Mouse (Mus musculus) forebrain, embryonic 10.5 days (tissue): ENCODE measurements around the gene Cdhr3. TPM values are rescaled to one million over a fixed set of nuclear protein-coding genes. Genes with fewer than 3 reads are reported as not detected.
"Not testable (repeated sequence)": the region's sequence is repeated elsewhere in the genome, so short reads cannot be mapped to it uniquely, and the experiment has no call there.

Experiments
- DNase-seq: peaks from one replicate; pipeline ENCODE4 v3.0.0-alpha.2; 2017; ENCODE audit warnings: low spot score; ENCODE audit errors: extremely low spot score
- H3K27ac ChIP-seq: fragments of 300-500 bp; sonication (generic); 2 replicates; pipeline ENCODE4 v1.5.1; 2016; ENCODE audit warnings: mild to moderate bottlenecking
- H3K27me3 ChIP-seq: fragments of 300-500 bp; sonication (generic); 2 replicates; pipeline ENCODE4 v1.6.1; 2016; ENCODE audit warnings: mild to moderate bottlenecking; ENCODE audit not compliant: poor library complexity, severe bottlenecking
- H3K36me3 ChIP-seq: fragments of 300-500 bp; sonication (generic); replicated peaks from 2 replicates; pipeline ENCODE4 v1.6.1; 2016; ENCODE audit warnings: mild to moderate bottlenecking, moderate library complexity
- H3K4me1 ChIP-seq: fragments of 300-500 bp; sonication (generic); 2 replicates; pipeline ENCODE4 v1.6.1; 2016
- H3K4me3 ChIP-seq: fragments of 300-500 bp; sonication (generic); 2 replicates; pipeline ENCODE4 v1.5.1; 2016; ENCODE audit warnings: mild to moderate bottlenecking, moderate library complexity
- H3K9me3 ChIP-seq: fragments of 300-500 bp; sonication (generic); 2 replicates; pipeline ENCODE4 v1.6.1; 2016; ENCODE audit warnings: mild to moderate bottlenecking, moderate library complexity
- WGBS: fragments of 180-500 bp; shearing (Covaris S2); methylation state at CpG from one replicate; pipeline ENCODE4 v1.1.7; 2016; 5-methylcytosine and 5-hydroxymethylcytosine counted together
- polyA plus RNA-seq: library from polyadenylated mRNA; unstranded; fragments of >200 nt; fragmentation: Nextera tagmentation; extraction: Ambion mirVana; gene quantifications from 2 replicates; pipeline ENCODE4 v1.2.1, GENCODE M21; 2016

Cdhr3 gene
- polyA plus RNA-seq, 1 experiment from 2014 or later = not detected

- no peaks in the 10 kb centered on the region for H3K9me3 ChIP-seq
- peaks cover 8% of the 10 kb centered on the region for H3K4me1 ChIP-seq
- H3K36me3 ChIP-seq = no peaks in the 10 kb centered on the region
- WGBS = 52% methylated on average over 7 of the region's 7 CpGs
- 0 out of 2 replicates have a peak overlapping the region, but pooled peaks have one; percentile 3 for H3K27ac ChIP-seq
- DNase-seq = no peak
- H3K27me3 ChIP-seq = no peaks in the 10 kb centered on the region
- no peak overlapping the region for H3K4me3 ChIP-seq
Measured at GRCm38 (mm10) chr12:33008305-33009110, 84.2 kb downstream of the Cdhr3 start.

- H3K27me3 ChIP-seq = no peaks in the 10 kb centered on the region
- H3K36me3 ChIP-seq = no peaks in the 10 kb centered on the region
- H3K27ac ChIP-seq = no peak overlapping the region
- peaks cover 8% of the 10 kb centered on the region for H3K4me1 ChIP-seq
- no peaks in the 10 kb centered on the region for H3K9me3 ChIP-seq
- WGBS = 97% methylated on average over 2 of the region's 2 CpGs
- H3K4me3 ChIP-seq = no peak overlapping the region
- no peak for DNase-seq
Measured at GRCm38 (mm10) chr12:33007176-33007575, 85.5 kb downstream of the Cdhr3 start.

- Histone ChIP-seq H3K27me3 (no peaks in the 10 kb centered on the region), H3K36me3 (no peaks in the 10 kb centered on the region), H3K27ac (no peak overlapping the region), H3K9me3 (no peaks in the 10 kb centered on the region), H3K4me1 (peaks cover 8% of the 10 kb centered on the region), H3K4me3 (no peak overlapping the region)
- 85% methylated on average over 5 of the region's 5 CpGs for WGBS
- no peak for DNase-seq
Measured at GRCm38 (mm10) chr12:33005858-33006257, 86.8 kb downstream of the Cdhr3 start.

GRCm38 (mm10) chr12:33003339-33003965 is 89.2 kb downstream of the Cdhr3 start:
- Histone ChIP-seq H3K4me1 (peaks cover 14% of the 10 kb centered on the region), H3K27ac (no peak overlapping the region)

GRCm38 (mm10) chr12:33000402-33000801 is 92.3 kb downstream of the Cdhr3 start:
- no peaks in the 10 kb centered on the region for H3K36me3 ChIP-seq
- peak; percentile 6 for DNase-seq
- H3K4me1 ChIP-seq = peaks cover 10% of the 10 kb centered on the region; the same call in 1 of the 2 replicates
- H3K4me3 ChIP-seq = no peak overlapping the region
- H3K27me3 ChIP-seq = no peaks in the 10 kb centered on the region
- H3K9me3 ChIP-seq = no peaks in the 10 kb centered on the region
- 85% methylated on average over 4 of the region's 4 CpGs for WGBS
- no peak overlapping the region for H3K27ac ChIP-seq

More at GRCm38 (mm10) chr12:33003339-33003965, 89.2 kb downstream of the Cdhr3 start:
- H3K9me3 ChIP-seq = no peaks in the 10 kb centered on the region
- no peaks in the 10 kb centered on the region for H3K36me3 ChIP-seq
- no peak overlapping the region for H3K4me3 ChIP-seq
- DNase-seq = no peak
- 82% methylated on average over 8 of the region's 8 CpGs for WGBS
- H3K27me3 ChIP-seq = no peaks in the 10 kb centered on the region

- DNase-seq = peak; percentile 12
- not testable (repeated sequence) for H3K36me3 ChIP-seq, H3K27ac ChIP-seq, H3K27me3 ChIP-seq, H3K4me3 ChIP-seq, H3K9me3 ChIP-seq
- H3K4me1 ChIP-seq = peaks cover 10% of the 10 kb centered on the region; the same call in 1 of the 2 replicates
- 42% methylated on average over 3 of the region's 3 CpGs for WGBS
Measured at GRCm38 (mm10) chr12:32999778-33000177, 92.9 kb downstream of the Cdhr3 start.

GRCm38 (mm10) chr12:32998766-32999165 is 93.9 kb downstream of the Cdhr3 start:
- Histone ChIP-seq H3K27ac (no peak overlapping the region), H3K36me3 (no peaks in the 10 kb centered on the region), H3K27me3 (no peaks in the 10 kb centered on the region), H3K4me1 (peaks cover 10% of the 10 kb centered on the region; the same call in 1 of the 2 replicates), H3K9me3 (no peaks in the 10 kb centered on the region), H3K4me3 (no peak overlapping the region)
- DNase-seq = peak; percentile 7
- 64% methylated on average over 3 of the region's 5 CpGs for WGBS

GRCm38 (mm10) chr12:32995081-32995834 is 97.4 kb downstream of the Cdhr3 start:
- no peaks in the 10 kb centered on the region for H3K9me3 ChIP-seq
- 92% methylated on average over 4 of the region's 4 CpGs for WGBS
- no peaks in the 10 kb centered on the region for H3K27me3 ChIP-seq
- peaks cover 8% of the 10 kb centered on the region; the same call in 1 of the 2 replicates for H3K4me1 ChIP-seq
- H3K4me3 ChIP-seq = no peak overlapping the region
- DNase-seq = no peak
- H3K27ac ChIP-seq = no peak overlapping the region
- H3K36me3 ChIP-seq = no peaks in the 10 kb centered on the region

GRCm38 (mm10) chr12:32994081-32994480 is 98.6 kb downstream of the Cdhr3 start:
- Histone ChIP-seq H3K4me1 (0 out of 2 replicates have a peak, but pooled peaks cover 4% of the 10 kb centered on the region), H3K27ac (no peak overlapping the region), H3K4me3 (no peak overlapping the region), H3K36me3 (no peaks in the 10 kb centered on the region), H3K27me3 (no peaks in the 10 kb centered on the region), H3K9me3 (no peaks in the 10 kb centered on the region)
- no peak for DNase-seq
- 79% methylated on average over 5 of the region's 5 CpGs for WGBS

GRCm38 (mm10) chr12:32989731-32990130 is 102.9 kb downstream of the Cdhr3 start:
- no peaks in the 10 kb centered on the region for H3K9me3 ChIP-seq
- no peak for DNase-seq
- WGBS = 78% methylated on average over 12 of the region's 12 CpGs
- H3K4me1 ChIP-seq = 0 out of 2 replicates have a peak, but pooled peaks cover 4% of the 10 kb centered on the region
- no peak overlapping the region for H3K4me3 ChIP-seq
- H3K27me3 ChIP-seq = no peaks in the 10 kb centered on the region
- H3K36me3 ChIP-seq = no peaks in the 10 kb centered on the region
- no peak overlapping the region for H3K27ac ChIP-seq

- DNase-seq = no peak
Measured at GRCm38 (mm10) chr12:32986284-32986683, 106.4 kb downstream of the Cdhr3 start.

More at GRCm38 (mm10) chr12:32986284-32986683, 106.4 kb downstream of the Cdhr3 start:
- H3K36me3 ChIP-seq = no peaks in the 10 kb centered on the region
- H3K27ac ChIP-seq = no peak overlapping the region
- H3K4me3 ChIP-seq = no peak overlapping the region
- H3K4me1 ChIP-seq = 0 out of 2 replicates have a peak, but pooled peaks cover 4% of the 10 kb centered on the region
- no peaks in the 10 kb centered on the region for H3K9me3 ChIP-seq
- 80% methylated on average over 1 of the region's 1 CpGs for WGBS
- no peaks in the 10 kb centered on the region for H3K27me3 ChIP-seq
